Mouse (Mus musculus) heart, adult 2 months (tissue): ENCODE measurements at regions not wholly inside any gene's neighbourhood (a gene's known extent, or its start where the extent isn't known, plus 50 kb on each side); places are given as distances from the start of the nearest gene placed in this dataset.

Source experiments
- DNase-seq, 2 experiments: peaks; one replicate each; pipeline ENCODE4 v3.0.0; 2021
- H3K27ac ChIP-seq: fragments of 200-600 bp; 2 replicates; pipeline ENCODE4 v1.8.1; 2022
- H3K27me3 ChIP-seq: fragments of 200-500 bp; 2 replicates; pipeline ENCODE4 v1.6.1; 2012; ENCODE audit warnings: mild to moderate bottlenecking, low read length, inconsistent platforms, mixed read lengths; ENCODE audit not compliant: control insufficient read depth, insufficient read depth
- H3K36me3 ChIP-seq: fragments of 200-500 bp; 2 replicates; pipeline ENCODE4 v1.6.1; 2012; ENCODE audit warnings: low read length, inconsistent platforms; ENCODE audit not compliant: control insufficient read depth, insufficient read depth
- H3K4me1 ChIP-seq: fragments of 200-500 bp; 2 replicates; pipeline ENCODE4 v1.6.1; 2011; ENCODE audit warnings: low read length; ENCODE audit not compliant: control insufficient read depth, insufficient read depth
- H3K4me3 ChIP-seq: fragments of 200-600 bp; 2 replicates; pipeline ENCODE4 v1.8.1; 2022
- H3K79me2 ChIP-seq: fragments of 200-500 bp; replicated peaks from 2 replicates; pipeline ENCODE4 v1.6.1; 2012; ENCODE audit warnings: mild to moderate bottlenecking, inconsistent platforms, low read length, moderate library complexity, mixed read lengths; ENCODE audit not compliant: control insufficient read depth, insufficient read depth
- H3K9ac ChIP-seq: fragments of 200-500 bp; 2 replicates; pipeline ENCODE4 v1.6.1; 2012; ENCODE audit warnings: low read depth, mild to moderate bottlenecking, control low read depth, inconsistent platforms, low read length, mixed read lengths
- CTCF ChIP-seq: fragments of 200-600 bp; IDR thresholded peaks from 2 replicates; pipeline ENCODE4 v1.8.1; 2022; ENCODE audit warnings: antibody characterized with exemption, mild to moderate bottlenecking, moderate library complexity
- EP300 ChIP-seq: fragments of 200-500 bp; IDR thresholded peaks from 2 replicates; pipeline ENCODE4 v1.6.1; 2011; ENCODE audit warnings: low read depth, low read length, control low read depth; ENCODE audit not compliant: insufficient read depth
- POLR2A ChIP-seq: fragments of 200-500 bp; IDR thresholded peaks from 2 replicates; pipeline ENCODE4 v1.6.1; 2011; ENCODE audit warnings: mild to moderate bottlenecking, low read depth, low read length, control low read depth; ENCODE audit not compliant: insufficient read depth
- WGBS: fragments of 180-500 bp; shearing (Covaris S2); methylation state at CpG from one replicate; pipeline ENCODE4 v1.1.7; 2018; 5-methylcytosine and 5-hydroxymethylcytosine counted together
- intact Hi-C: fragments of 180-260 bp; cut with DNase I; formaldehyde crosslinking; loops from one replicate; pipeline ENCODE4 v1.15.1; 2025

DNA sequence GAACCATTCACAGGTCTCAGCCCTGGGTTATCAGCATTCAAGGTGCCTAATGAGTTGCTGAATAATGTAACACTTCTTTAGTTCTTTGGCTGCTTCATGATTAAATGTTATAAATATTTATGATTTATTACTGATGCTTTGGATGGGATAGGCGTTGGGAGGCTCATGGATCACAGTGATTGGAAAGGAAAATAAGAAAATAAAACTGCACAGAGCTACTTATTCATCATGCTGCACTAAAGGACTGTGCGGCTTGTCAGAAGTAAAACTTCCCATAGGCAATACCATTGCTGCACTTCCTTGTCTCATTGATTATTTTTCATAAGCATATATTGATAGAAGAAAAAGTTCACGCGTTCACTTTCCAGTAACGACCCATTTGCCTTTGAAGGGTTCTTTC lies 80.0 kb upstream of the Magi3 start:
- WGBS: 98% methylated on average over 5 of the region's 5 CpGs
- DNase-seq: no peak
- no peak overlapping the region for H3K4me3 ChIP-seq
- intact Hi-C loops: no loop called here
- no peaks in the 10 kb centered on the region for H3K79me2 ChIP-seq
- TF ChIP-seq EP300: no peak
- TF ChIP-seq POLR2A: no peak
- no peak for TF ChIP-seq CTCF
- H3K4me1 ChIP-seq: peaks cover 5% of the 10 kb centered on the region
- no peak overlapping the region for H3K9ac ChIP-seq
- H3K36me3 ChIP-seq: no peaks in the 10 kb centered on the region
- H3K27me3 ChIP-seq: no peaks in the 10 kb centered on the region
- no peak overlapping the region for H3K27ac ChIP-seq

DNA sequence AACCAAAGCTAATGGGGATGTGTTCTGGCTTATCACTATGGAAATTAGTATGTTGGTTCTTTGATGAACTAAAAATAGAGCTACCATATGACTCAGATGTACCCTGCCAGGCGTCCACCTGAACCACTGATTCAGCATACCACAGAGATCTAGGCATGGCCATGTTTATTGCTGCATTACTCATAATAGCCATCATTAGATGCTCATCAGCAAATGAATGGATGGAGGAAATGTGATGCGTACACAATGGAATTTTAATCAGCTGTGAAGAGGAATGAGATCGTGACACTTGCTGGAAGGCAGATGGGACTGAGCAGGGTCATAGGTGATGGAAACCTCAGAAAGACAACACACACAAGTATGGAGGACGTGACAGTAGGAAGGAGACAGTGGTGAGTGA lies 78.7 kb upstream of the Magi3 start:
- WGBS: 45% methylated on average over 4 of the region's 4 CpGs
- Histone ChIP-seq H3K79me2 (no peaks in the 10 kb centered on the region), H3K36me3 (no peaks in the 10 kb centered on the region; the same call in 1 of the 2 replicates), H3K9ac (no peak overlapping the region), H3K4me1 (peaks cover 9% of the 10 kb centered on the region), H3K4me3 (no peak overlapping the region), H3K27ac (no peak overlapping the region), H3K27me3 (no peaks in the 10 kb centered on the region)
- TF ChIP-seq POLR2A: no peak
- no peak for TF ChIP-seq EP300
- no peak for TF ChIP-seq CTCF
- no peak for DNase-seq
- intact Hi-C loops: loop anchor here (5.0 kb wide), 1 partner anchor 77 kb away; the partner anchor contains the start of gene Magi3

DNA sequence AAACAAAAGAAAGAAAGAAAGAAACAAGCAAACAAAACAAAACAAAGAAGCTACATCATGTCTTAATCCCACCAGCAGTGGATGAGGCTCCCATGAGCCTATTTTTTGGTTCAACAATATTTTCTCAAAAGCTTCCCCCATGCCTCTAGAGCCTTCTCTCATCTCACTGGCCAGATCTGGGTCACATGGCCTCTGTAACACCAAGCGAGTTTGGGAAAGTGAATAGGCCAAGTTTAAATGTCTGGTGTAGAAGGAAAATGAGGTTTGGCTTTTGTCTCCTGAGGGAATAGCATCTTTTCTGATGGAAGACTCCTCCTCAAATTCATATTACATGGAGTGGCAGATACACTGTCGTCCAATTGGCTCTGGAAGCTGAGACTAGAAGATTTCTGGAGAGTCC lies 78.2 kb upstream of the Magi3 start:
- H3K79me2 ChIP-seq: no peaks in the 10 kb centered on the region
- no peaks in the 10 kb centered on the region for H3K27me3 ChIP-seq
- H3K9ac ChIP-seq: no peak overlapping the region
- intact Hi-C loops: loop anchor here (5.0 kb wide), 1 partner anchor 76 kb away; the partner anchor contains the start of gene Magi3
- H3K36me3 ChIP-seq: no peaks in the 10 kb centered on the region; the same call in 1 of the 2 replicates
- no peak overlapping the region for H3K4me3 ChIP-seq
- WGBS: 72% methylated on average over 2 of the region's 2 CpGs
- H3K27ac ChIP-seq: no peak overlapping the region
- peaks cover 9% of the 10 kb centered on the region for H3K4me1 ChIP-seq
- TF ChIP-seq EP300 (no peak), POLR2A (no peak), CTCF (no peak)
- no peak for DNase-seq

DNA sequence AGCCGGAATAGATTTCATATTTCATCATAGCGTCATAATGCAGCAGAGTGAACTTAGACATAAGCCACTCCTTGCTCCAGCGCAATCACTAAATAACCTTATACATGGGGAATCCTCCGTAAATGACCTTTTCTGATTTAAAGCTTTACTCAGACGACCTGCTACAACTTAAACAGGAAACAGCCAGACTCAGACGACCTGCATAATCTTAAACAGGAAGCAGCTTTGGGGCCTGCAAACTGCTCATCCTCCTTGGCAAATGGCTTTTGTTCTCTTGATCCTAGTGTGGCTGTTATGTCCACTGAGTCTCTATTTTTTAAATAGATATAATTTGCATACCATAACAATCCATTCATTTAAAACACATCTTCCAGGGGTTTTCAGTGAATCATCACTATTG lies 76.9 kb upstream of the Magi3 start:
- TF ChIP-seq POLR2A: no peak
- no peak for TF ChIP-seq EP300
- intact Hi-C loops: loop anchor here (5.0 kb wide), 1 partner anchor 75 kb away; the partner anchor contains the start of gene Magi3
- Histone ChIP-seq H3K4me3 (no peak overlapping the region), H3K79me2 (no peaks in the 10 kb centered on the region), H3K27ac (no peak overlapping the region), H3K4me1 (peaks cover 9% of the 10 kb centered on the region), H3K36me3 (no peaks in the 10 kb centered on the region; the same call in 1 of the 2 replicates), H3K27me3 (no peaks in the 10 kb centered on the region), H3K9ac (no peak overlapping the region)
- DNase-seq: no peak
- WGBS: 55% methylated on average over 6 of the region's 6 CpGs

DNA sequence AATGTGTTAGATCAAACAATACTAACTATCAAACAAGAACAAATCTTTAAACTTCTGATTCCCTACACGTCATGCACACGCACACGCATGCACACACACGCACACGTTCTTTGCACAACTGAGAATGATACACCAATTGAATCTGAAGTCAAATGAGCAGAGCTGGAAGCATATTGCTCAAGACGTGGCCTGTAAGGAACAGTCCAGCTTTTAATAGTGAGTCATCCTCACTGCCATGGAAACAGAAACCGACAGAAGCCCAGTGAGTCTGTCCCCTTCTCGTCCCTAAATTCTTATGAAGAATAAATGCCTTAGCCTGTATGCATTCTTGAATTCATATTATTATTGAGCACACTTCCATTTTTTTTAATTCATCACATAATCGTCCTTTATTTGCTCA lies 75.7 kb upstream of the Magi3 start:
- intact Hi-C loops: loop anchor here (5.0 kb wide), 1 partner anchor 74 kb away; the partner anchor contains the start of gene Magi3
- TF ChIP-seq CTCF (no peak), EP300 (no peak), POLR2A (no peak)
- Histone ChIP-seq H3K27me3 (no peaks in the 10 kb centered on the region), H3K27ac (peak overlapping the region; percentile 51), H3K4me1 (peaks cover 9% of the 10 kb centered on the region), H3K79me2 (no peaks in the 10 kb centered on the region), H3K36me3 (no peaks in the 10 kb centered on the region; the same call in 1 of the 2 replicates), H3K4me3 (no peak overlapping the region), H3K9ac (no peak overlapping the region)
- peak; percentile 19 to 23 for DNase-seq
- 73% methylated on average over 9 of the region's 9 CpGs for WGBS

DNA sequence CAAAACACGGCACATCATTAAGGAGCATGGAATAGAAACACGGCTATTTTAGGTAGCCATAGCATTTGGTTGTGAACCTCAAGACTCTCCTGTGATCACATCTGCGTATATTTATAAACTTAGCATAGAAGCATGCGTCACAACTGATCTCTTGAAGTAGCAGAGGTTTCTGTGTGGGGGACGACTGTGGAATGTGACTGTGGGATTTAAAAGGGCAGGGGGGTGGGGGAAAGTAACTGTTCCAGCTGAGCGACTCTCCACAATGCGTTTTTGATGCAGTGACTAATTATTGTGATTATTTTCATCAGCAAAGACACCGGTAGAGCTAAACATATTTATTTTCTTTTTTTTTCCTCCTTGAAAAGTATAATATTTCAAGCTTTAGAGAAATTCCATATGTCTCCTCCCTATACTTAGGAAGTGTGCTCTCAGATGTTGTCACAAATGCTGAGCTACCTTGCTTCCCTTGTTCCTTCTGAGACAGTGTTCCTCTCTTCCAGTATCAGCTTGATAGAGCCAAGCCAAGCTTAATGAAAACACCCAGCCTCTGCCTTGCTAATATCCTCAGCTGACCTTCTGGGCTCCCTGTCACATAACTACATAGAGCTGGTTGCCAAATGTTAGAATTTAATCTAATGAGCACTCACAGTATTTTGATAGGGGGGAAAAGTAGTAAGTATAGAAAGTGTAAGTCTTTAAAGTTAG lies 75.0 kb upstream of the Magi3 start:
- peak in 1 of 2 experiments; percentile 11 for DNase-seq
- Histone ChIP-seq H3K27me3 (no peaks in the 10 kb centered on the region), H3K27ac (peak overlapping the region; percentile 67), H3K79me2 (no peaks in the 10 kb centered on the region), H3K36me3 (no peaks in the 10 kb centered on the region; the same call in 1 of the 2 replicates), H3K4me3 (no peak overlapping the region), H3K4me1 (peaks cover 9% of the 10 kb centered on the region), H3K9ac (no peak overlapping the region)
- intact Hi-C loops: loop anchor here (5.0 kb wide), 1 partner anchor 73 kb away; the partner anchor contains the start of gene Magi3
- 47% methylated on average over 8 of the region's 8 CpGs for WGBS
- TF ChIP-seq POLR2A: no peak
- TF ChIP-seq EP300: no peak
- no peak for TF ChIP-seq CTCF
